Mouse (Mus musculus) cerebellum, adult 2 months (tissue): Measurements from ENCODE around the gene H2-M5.

Experiments used
- CTCF ChIP-seq: fragments of 200-500 bp; IDR thresholded peaks from 2 replicates; pipeline ENCODE4 v1.5.1; 2011; ENCODE audit warnings: low read depth, mild to moderate bottlenecking, control low read depth, low read length, moderate library complexity, borderline replicate concordance; ENCODE audit not compliant: insufficient read depth
- POLR2A ChIP-seq: fragments of 200-500 bp; IDR thresholded peaks from 2 replicates; pipeline ENCODE4 v1.6.1; 2011; ENCODE audit warnings: low read length, control low read depth, borderline replicate concordance; ENCODE audit not compliant: insufficient read depth

- TF ChIP-seq CTCF = no peak
- TF ChIP-seq POLR2A = no peak
Observed at GRCm38 (mm10) chr17:36981221-36981813, 8.0 kb downstream of the H2-M5 start, which contains the start of gene 2410137M14Rik.
